Mouse (Mus musculus) MEL (cell line): ENCODE measurements around the gene Dmrt2.

Source experiments
- CTCF ChIP-seq, 3 experiments: IDR thresholded peaks in 2 of 3; conservative IDR thresholded peaks in 1 of 3; 2 replicates each; pipeline ENCODE4 v1.5.1; 2011 to 2012; ENCODE audit warnings: low read length in 3 of 3, low read depth in 2 of 3, mild to moderate bottlenecking in 2 of 3, improper control_type of control experiment in 1 of 3, inconsistent platforms in 1 of 3, mixed read lengths in 1 of 3, moderate library complexity in 1 of 3; ENCODE audit not compliant: control insufficient read depth in 1 of 3, insufficient read depth in 1 of 3, poor library complexity in 1 of 3, severe bottlenecking in 1 of 3
- E2F4 ChIP-seq: IDR thresholded peaks from 2 replicates; pipeline ENCODE4 v1.6.1; 2011; ENCODE audit warnings: low read depth, low read length, improper control_type of control experiment, borderline replicate concordance
- ELF1 ChIP-seq: IDR thresholded peaks from 2 replicates; pipeline ENCODE4 v1.6.1; 2014; ENCODE audit warnings: low read depth, mild to moderate bottlenecking, inconsistent platforms, low read length, improper control_type of control experiment, moderate library complexity
- EP300 ChIP-seq, 2 experiments: IDR thresholded peaks; 2 replicates each; pipeline ENCODE4 v1.6.1; 2011; ENCODE audit warnings: improper control_type of control experiment in 2 of 2, low read length in 2 of 2, low read depth in 1 of 2, mild to moderate bottlenecking in 1 of 2
- GATA1 ChIP-seq: IDR thresholded peaks from 2 replicates; pipeline ENCODE4 v1.6.1; 2011; ENCODE audit warnings: low read depth, low read length, improper control_type of control experiment
- JUND ChIP-seq: IDR thresholded peaks from 2 replicates; pipeline ENCODE4 v1.6.1; 2011; ENCODE audit warnings: low read depth, mild to moderate bottlenecking, improper control_type of control experiment, low read length
- MAX ChIP-seq: IDR thresholded peaks from 2 replicates; pipeline ENCODE4 v1.6.1; 2011; ENCODE audit warnings: low read length, improper control_type of control experiment
- MAZ ChIP-seq: IDR thresholded peaks from 2 replicates; pipeline ENCODE4 v1.6.1; 2012; ENCODE audit warnings: low read depth, mild to moderate bottlenecking, inconsistent platforms, low read length, improper control_type of control experiment
- MEF2A ChIP-seq: IDR thresholded peaks from 2 replicates; pipeline ENCODE4 v1.6.1; 2014; ENCODE audit warnings: low read depth, mild to moderate bottlenecking, inconsistent platforms, low read length, improper control_type of control experiment; ENCODE audit not compliant: poor library complexity, insufficient replicate concordance, severe bottlenecking; ENCODE audit errors: extremely low read depth
- POLR2A ChIP-seq, 2 experiments: IDR thresholded peaks; 2 replicates each; pipeline ENCODE4 v1.6.1; 2011 to 2012; ENCODE audit warnings: low read length in 2 of 2, mild to moderate bottlenecking in 2 of 2, control low read depth in 1 of 2, improper control_type of control experiment in 1 of 2, low read depth in 1 of 2, moderate library complexity in 1 of 2; ENCODE audit not compliant: control insufficient read depth in 1 of 2, insufficient read depth in 1 of 2, poor library complexity in 1 of 2
- USF1 ChIP-seq: IDR thresholded peaks from 2 replicates; pipeline ENCODE4 v1.6.1; 2014; ENCODE audit warnings: low read depth, mild to moderate bottlenecking, inconsistent platforms, low read length, improper control_type of control experiment, moderate library complexity

DNA sequence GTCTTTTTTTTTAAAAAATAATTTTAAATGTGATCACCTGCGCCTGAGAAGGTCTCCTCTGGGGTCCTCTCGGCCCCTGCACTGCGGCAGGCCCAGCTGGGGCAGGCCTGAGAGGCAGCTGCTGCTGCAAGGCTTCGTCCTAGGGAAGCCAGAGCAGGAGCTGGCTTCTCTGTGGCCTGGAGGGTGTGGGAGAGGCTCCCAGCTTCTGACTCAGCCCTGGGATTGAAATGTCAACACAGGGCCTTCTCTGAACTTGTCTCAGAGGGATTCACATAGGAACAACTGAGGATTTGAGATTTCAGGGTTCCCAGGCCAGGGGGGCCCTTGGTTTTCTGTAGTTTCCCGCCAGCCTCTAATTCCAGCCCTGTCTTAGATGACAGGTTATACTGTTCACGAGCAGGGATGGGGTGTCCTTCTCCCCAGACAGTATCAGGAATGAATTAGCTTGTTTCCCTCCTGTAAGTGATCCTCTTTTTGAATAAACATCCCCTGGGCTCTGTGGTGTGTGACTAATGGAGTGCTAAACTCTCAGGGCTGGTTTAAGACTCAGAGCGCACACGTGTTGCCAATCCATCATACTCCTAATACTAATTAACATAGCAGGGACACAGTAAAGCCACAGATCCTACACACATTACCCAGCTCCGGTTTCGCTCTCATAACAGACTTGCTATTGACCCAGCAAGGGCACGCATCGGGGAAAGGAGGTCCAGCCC lies 18.0 kb upstream of the Dmrt2 start:
- TF ChIP-seq MEF2A (no peak), POLR2A (IDR thresholded peaks at IDR 0.05; ENCODE audit: control insufficient read depth in 1 of 2, insufficient read depth in 1 of 2, low read depth in 1 of 2, low read length in 2 of 2, poor library complexity in 1 of 2) (no peak), USF1 (no peak), CTCF (IDR thresholded peaks at IDR 0.05 in 2 of 3, conservative IDR thresholded peaks at IDR 0.05 in 1 of 3; ENCODE audit: control insufficient read depth in 1 of 3, insufficient read depth in 1 of 3, low read depth in 2 of 3, low read length in 3 of 3, poor library complexity in 1 of 3, severe bottlenecking in 1 of 3) (no peak), EP300 (IDR thresholded peaks at IDR 0.05; ENCODE audit: low read depth in 1 of 2, low read length in 2 of 2) (no peak), GATA1 (no peak), ELF1 (no peak), E2F4 (no peak), JUND (no peak), MAZ (no peak), MAX (no peak)
